Mouse (Mus musculus) hindbrain, embryonic 14.5 days (tissue): ENCODE measurements around the gene Mctp2. TPM values are rescaled to one million over a fixed set of nuclear protein-coding genes. Genes with fewer than 3 reads are reported as not detected.

ENCODE experiments used
- ATAC-seq: fragments of 200-750 bp; cut with Nextera tagmentation; 2 replicates; pipeline ENCODE4 v1.8.0; 2017; ENCODE audit warnings: moderate number of reproducible peaks, mild to moderate bottlenecking, moderate TSS enrichment, moderate library complexity; ENCODE audit not compliant: low FRiP score
- DNase-seq: peaks from one replicate; pipeline ENCODE4 v3.0.0-alpha.2; 2015; ENCODE audit warnings: low spot score
- H3K27ac ChIP-seq: fragments of 300-500 bp; sonication (generic); 2 replicates; pipeline ENCODE4 v1.5.1; 2014; ENCODE audit warnings: mild to moderate bottlenecking, moderate library complexity
- H3K27me3 ChIP-seq: fragments of 300-500 bp; sonication (generic); 2 replicates; pipeline ENCODE4 v1.6.1; 2014; ENCODE audit warnings: mild to moderate bottlenecking, low read length, mixed read lengths; ENCODE audit not compliant: control insufficient read depth, insufficient read depth
- H3K36me3 ChIP-seq: fragments of 300-500 bp; sonication (generic); replicated peaks from 2 replicates; pipeline ENCODE4 v1.6.1; 2014; ENCODE audit not compliant: control insufficient read depth, insufficient read depth
- H3K4me1 ChIP-seq: fragments of 300-500 bp; sonication (generic); replicated peaks from 2 replicates; pipeline ENCODE4 v1.6.1; 2014; ENCODE audit warnings: antibody characterized with exemption, low read length, mixed read lengths; ENCODE audit not compliant: control insufficient read depth, insufficient read depth
- H3K4me2 ChIP-seq: fragments of 300-500 bp; sonication (generic); replicated peaks from 2 replicates; pipeline ENCODE4 v1.6.1; 2014; ENCODE audit warnings: mild to moderate bottlenecking, moderate library complexity
- H3K4me3 ChIP-seq: fragments of 300-500 bp; sonication (generic); replicated peaks from 2 replicates; pipeline ENCODE4 v1.5.1; 2014; ENCODE audit warnings: mild to moderate bottlenecking, low read length
- H3K9ac ChIP-seq: fragments of 300-500 bp; sonication (generic); 2 replicates; pipeline ENCODE4 v1.6.1; 2014
- H3K9me3 ChIP-seq: fragments of 300-500 bp; sonication (generic); 2 replicates; pipeline ENCODE4 v1.6.1; 2016; ENCODE audit warnings: low read length; ENCODE audit not compliant: control insufficient read depth
- WGBS: fragments of 180-500 bp; shearing (Covaris S2); extraction: QIAGEN DNeasy Blood & Tissue Kit; methylation state at CpG from one replicate; pipeline ENCODE4 v1.1.7; 2014; 5-methylcytosine and 5-hydroxymethylcytosine counted together
- polyA plus RNA-seq: library from polyadenylated mRNA; unstranded; fragments of >200 nt; fragmentation: Nextera tagmentation; extraction: Ambion mirVana; gene quantifications from 2 replicates; pipeline ENCODE4 v1.2.1, GENCODE M21; 2014

The Mctp2 gene
- polyA plus RNA-seq, 1 experiment from 2014 or later, result 0.74 TPM

DNA sequence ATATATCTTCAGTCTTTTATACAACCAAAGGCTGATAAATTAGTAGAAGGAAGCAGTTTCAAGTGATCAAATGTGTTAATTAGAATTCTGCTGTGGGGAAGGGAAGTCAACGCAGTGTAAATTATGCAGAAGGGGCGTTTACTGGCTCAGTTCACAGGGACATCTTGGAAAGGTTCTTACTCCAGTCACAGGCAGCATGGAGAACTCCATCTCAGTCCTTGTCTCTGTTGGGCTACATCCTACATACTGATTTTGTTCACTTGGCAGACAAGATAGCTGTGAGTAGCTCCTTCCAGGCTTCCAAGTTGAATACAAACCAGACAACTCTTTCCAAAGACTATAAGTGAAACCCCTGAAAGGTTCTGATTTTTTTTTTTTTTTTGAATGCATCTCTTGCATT lies 254.6 kb downstream of the Mctp2 start:
- 62% methylated on average over 2 of the region's 2 CpGs for WGBS

DNA sequence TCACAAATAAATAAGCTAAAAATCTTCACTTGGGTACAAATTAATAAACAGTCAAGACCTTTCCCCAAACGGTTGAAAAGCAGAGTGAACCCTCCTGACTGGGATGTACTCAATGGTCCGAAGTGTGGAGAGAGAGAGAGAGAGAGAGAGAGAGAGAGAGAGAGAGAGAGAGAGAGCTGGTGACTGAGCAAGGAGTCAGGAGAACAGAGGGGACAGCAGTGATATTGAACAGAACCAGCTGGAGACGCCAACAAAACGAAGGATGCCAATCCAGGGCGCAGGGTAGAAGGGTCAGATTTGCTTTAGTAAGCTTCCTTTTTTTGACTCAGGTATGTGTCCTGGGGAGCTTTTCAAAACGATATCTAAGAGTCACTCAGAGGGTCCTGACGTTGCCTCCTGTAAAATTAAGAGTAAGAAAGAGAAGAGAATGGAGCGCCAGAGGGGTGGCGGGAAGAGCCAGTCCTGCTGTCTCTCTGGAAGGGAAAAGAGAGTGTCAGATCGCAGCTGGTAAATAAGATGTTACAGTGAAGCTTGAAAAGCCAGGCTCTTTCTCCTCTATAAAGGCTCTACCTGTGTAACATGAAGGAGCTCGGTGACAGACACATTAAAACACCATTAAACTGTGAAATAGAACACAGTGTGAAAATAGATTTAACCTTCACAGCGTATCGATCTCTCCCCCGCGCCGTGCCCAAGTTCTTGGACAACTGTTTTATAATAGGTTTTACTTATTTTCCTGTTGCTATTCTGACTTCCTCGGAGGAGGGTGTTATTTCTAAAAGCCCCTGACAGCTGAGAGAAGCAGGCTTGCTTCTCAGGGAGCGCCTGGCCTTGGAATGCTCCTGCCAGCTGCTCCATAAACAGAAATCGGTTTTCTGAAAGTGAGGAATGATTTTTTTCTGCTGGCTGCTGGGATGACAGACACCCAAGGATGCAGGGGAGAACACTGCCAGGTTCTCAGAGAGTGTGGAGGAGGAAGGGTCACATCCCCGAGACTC lies 258.5 kb downstream of the Mctp2 start:
- H3K4me2 ChIP-seq, result no peak overlapping the region
- no peak for ATAC-seq
- no peaks in the 10 kb centered on the region for H3K36me3 ChIP-seq
- H3K27me3 ChIP-seq, result no peaks in the 10 kb centered on the region
- no peak overlapping the region for H3K9ac ChIP-seq
- WGBS, result 66% methylated on average over 20 of the region's 20 CpGs
- H3K4me1 ChIP-seq, result no peaks in the 10 kb centered on the region
- peak; percentile 31 for DNase-seq
- H3K9me3 ChIP-seq, result no peaks in the 10 kb centered on the region
- no peak overlapping the region for H3K4me3 ChIP-seq
- H3K27ac ChIP-seq, result 0 out of 2 replicates have a peak overlapping the region, but pooled peaks have one; percentile 7

More for the DNA sequence above, 254.6 kb downstream of the Mctp2 start:
- Histone ChIP-seq H3K9me3 (no peaks in the 10 kb centered on the region), H3K9ac (no peak overlapping the region), H3K4me2 (no peak overlapping the region), H3K4me3 (no peak overlapping the region), H3K36me3 (no peaks in the 10 kb centered on the region), H3K27ac (no peak overlapping the region), H3K27me3 (no peaks in the 10 kb centered on the region), H3K4me1 (no peaks in the 10 kb centered on the region)
- DNase-seq (no peak), ATAC-seq (no peak)
